ENCODE assay signal across 17 mouse cellular contexts in genomic region chrX:120734144-120734543, GRCm38 (mm10).
"Had no signal": no experiment of that assay in that cellular context is flagged by ENCODE, and none has a peak within 500 bp of the region (broad histone marks: within the 10 kb centered on the region; RNA-seq: fewer than 3 reads in every experiment).

No protein-coding gene starts in this region.

- H3K9ac ChIP-seq: neural tube, embryonic 12.5 days; neural tube, embryonic 13.5 days; neural tube, embryonic 15.5 days; stomach, embryonic 15.5 days had no signal

- H3K4me3 ChIP-seq: neural tube, embryonic 12.5 days; neural tube, embryonic 13.5 days; neural tube, embryonic 15.5 days; stomach, embryonic 15.5 days had no signal

- H3K27me3 ChIP-seq: neural tube, embryonic 12.5 days; neural tube, embryonic 13.5 days; neural tube, embryonic 15.5 days; stomach, embryonic 15.5 days had no signal

- H3K36me3 ChIP-seq: neural tube, embryonic 12.5 days; neural tube, embryonic 13.5 days; neural tube, embryonic 15.5 days; stomach, embryonic 15.5 days had no signal

- H3K27ac ChIP-seq: neural tube, embryonic 12.5 days; neural tube, embryonic 13.5 days; neural tube, embryonic 15.5 days; stomach, embryonic 15.5 days; stomach, postnatal 0 days had no signal

- H3K9me3 ChIP-seq: neural tube, embryonic 12.5 days; neural tube, embryonic 13.5 days; neural tube, embryonic 15.5 days; stomach, embryonic 15.5 days had no signal

- DNase-seq: retina, postnatal 1 day; right cerebral cortex, adult 18-20 months; right cerebral cortex, postnatal 14 days; right cerebral cortex, postnatal 25 days; right cerebral cortex, postnatal 4 days; spleen, adult 18-20 months; thymus, adult 18-20 months; thymus, adult 2 months; thymus, postnatal 14 days; thymus, postnatal 25 days; thymus, postnatal 36 days; thymus, postnatal 4 days had no signal

- H3K4me1 ChIP-seq: neural tube, embryonic 12.5 days; neural tube, embryonic 13.5 days; neural tube, embryonic 15.5 days; stomach, embryonic 15.5 days had no signal
